Mouse (Mus musculus): ENCODE data around the gene Nrde2. TPM values are rescaled to one million over a fixed set of nuclear protein-coding genes. Genes with fewer than 3 reads are reported as not detected.

Nrde2 gene
- total RNA-seq, 2 experiments from 2014 or later, result 7.5 to 7.8 TPM

DNA sequence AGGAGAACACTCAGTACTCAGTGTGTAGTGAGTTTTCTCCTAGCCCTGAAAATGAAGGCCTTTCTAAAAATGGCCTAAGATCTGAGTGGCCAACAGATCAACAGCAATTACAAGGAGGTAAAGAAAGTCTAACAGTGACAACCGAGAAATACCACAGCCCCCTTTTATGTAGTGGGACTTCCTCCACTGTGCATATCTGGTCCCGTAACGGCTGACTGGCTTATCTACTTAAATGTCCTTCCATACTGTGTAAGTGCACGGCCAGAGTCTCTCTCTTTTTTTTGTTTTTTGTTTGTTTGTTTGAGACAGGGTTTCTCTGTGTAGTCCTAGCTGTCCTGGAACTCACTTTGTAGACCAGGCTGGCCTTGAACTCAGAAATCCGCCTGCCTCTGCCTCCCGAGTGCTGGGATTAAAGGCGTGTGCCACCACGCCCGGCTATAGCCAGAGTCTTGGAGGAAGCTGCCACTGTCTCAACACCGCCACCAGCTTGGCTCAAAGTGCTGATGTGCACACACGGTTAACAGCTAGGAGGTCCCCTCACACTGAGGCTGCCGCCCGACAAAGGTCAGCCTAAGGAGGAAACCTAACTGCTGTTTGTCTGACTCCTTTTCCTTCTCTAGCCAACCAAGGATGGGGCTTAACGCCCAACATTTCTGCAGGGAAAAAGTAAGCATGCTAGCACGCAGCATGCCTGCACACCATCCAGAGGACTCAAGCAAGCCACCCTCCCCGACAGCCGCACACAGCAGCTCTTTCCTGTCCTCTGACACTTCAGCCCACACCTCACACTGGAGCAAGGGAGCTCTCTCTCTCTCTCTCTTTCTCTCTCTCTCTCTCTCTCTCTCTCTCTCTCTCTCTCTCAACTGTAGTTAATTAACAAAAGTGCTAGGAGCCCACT is 32.2 kb downstream of the Nrde2 start:
- DNase-seq (ENCODE audit: low spot score), result no peak

DNA sequence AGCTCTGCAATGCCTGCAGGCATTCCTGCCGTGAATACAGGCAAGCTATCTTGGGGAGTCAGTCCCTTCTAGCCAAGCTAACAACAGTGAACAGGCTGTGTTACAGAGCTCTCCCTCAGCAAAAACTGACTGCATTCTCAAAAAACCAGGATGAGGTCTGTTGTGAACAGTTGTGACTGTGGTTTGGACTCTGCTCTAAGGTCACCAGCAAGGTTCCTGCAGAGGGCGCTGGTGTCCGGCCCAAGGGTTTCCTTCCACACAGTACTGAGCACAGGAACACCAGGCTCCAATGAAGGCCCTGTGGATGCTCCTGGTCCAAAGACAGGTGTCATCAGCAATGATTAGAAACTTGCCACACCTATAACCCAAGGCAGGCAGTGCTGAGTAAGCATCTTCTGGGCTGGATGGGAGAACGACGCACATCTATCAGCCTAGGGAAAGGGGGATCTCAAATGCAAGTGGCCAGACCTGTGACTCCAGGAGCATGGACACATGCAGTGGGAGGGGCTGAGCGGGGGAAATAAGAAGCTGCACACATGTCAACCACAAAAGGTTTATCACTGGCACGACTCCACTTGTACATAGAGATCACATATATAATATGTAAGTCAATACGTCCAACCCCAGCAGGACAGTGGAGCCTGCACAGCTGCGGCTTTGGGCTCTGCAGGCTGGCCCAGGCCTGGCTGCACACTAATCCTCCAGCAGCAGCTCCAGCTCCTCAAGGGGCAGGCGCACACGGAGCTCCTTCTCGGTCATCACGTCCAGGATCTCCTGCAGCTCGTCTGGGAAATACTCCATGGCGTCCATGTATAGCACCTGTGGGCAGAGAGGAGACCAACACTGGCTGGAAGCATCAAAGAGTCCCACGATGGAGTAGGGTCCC is 34.3 kb downstream of the Nrde2 start:
- no peak for DNase-seq (ENCODE audit: low spot score)

DNA sequence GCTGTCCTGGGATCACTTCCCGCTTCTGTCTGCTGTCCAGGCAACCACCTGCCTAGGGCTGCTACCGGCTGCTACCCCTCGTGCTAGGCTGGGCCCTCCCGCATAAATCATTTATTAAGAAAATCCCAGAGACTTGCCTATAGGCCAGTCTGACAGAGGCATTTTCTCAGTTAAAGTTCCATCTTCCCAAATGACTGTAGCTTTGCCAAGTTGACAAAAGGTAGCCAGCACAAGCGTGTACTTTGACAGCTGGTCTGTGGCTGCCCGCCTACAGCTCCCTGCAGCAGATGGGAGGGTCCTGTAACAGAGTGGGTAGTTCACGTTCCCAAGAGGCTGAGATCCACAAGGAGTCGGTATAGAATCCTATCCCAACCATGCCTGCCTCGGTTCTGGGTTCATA is 36.0 kb downstream of the Nrde2 start:
- DNase-seq (ENCODE audit: low spot score), result no peak

DNA sequence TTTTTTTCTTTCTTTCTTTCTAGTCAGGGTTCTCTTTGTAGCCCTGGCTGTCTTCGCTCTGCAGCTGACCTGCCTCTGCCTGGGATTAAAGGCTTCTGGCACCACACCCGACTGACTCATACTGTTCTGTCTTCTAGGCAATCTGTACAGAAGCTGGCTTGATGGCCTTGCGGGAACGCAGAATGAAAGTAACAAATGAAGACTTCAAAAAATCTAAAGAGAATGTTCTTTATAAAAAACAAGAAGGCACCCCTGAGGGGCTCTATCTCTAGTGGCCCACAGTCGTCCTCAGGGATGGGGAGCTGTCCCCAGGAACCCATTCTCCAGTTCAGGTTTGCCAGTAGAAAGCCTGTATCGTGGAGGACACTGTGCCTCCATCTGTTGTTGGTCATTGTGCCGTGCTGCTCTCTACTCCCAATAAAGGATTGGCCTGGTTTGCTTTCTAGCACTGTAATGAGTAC is 36.5 kb downstream of the Nrde2 start:
- peak; percentile 76 for DNase-seq (ENCODE audit: low spot score)

DNA sequence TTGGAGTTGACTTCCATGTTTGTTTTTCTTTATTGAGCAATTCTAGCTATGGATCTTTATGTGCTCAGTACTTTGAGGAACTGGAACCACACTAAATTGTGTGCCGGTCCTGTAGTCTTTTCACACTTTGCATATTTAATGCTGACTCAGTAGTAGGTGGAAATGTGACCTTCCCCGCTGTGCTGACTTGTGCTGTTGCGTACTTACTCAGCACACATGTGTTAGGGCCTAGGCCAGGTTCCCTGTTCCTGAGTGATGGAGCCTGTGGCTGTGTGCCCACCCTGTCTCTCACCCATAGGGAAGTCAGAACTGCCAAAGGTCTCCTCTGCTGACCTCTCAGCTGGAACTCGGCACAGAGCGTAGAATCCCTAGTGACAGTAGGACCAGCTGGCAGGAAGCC is 43.5 kb downstream of the Nrde2 start:
- DNase-seq (ENCODE audit: low spot score), result peak; percentile 62

DNA sequence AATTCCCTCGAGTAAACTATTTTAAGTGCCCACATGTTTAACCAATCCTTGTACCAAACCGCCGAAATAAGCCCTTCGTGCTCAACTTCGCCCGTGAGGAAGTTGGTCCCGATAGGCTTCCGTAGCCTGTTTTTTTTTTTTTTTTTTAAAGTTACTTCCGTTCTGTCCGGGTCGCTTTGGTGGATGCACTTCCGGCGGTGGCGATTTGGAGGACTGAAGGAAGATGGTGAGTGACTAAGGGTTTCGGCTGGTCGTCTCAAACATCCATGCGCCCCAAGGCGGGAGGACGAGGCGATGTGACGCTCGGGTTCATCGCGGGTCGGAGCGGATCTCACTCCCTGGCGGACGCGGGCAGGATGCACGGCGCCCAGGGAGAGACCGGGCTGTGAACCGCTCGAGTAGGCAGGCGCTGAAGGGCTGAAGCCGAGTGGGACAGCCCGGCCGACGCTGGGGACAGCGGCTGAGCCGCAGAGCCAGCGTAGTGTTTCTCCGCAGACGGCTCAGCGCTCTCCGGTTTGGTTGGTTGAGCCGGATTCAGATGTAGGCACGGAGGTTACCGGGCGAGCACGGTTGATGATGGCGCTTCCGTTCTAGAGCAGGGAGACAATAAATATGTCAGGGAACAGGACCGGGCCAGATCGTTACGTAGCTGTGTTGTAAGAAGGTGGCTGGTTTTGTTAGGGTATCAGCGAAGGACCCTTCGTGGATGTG is 49.3 kb downstream of the Nrde2 start, which contains the start of gene Psmc1:
TSS of gene Psmc1 (plus strand) at position 169 of the 711 bp plus-strand sequence.
- peak; percentile 81 for DNase-seq (ENCODE audit: low spot score)

DNA sequence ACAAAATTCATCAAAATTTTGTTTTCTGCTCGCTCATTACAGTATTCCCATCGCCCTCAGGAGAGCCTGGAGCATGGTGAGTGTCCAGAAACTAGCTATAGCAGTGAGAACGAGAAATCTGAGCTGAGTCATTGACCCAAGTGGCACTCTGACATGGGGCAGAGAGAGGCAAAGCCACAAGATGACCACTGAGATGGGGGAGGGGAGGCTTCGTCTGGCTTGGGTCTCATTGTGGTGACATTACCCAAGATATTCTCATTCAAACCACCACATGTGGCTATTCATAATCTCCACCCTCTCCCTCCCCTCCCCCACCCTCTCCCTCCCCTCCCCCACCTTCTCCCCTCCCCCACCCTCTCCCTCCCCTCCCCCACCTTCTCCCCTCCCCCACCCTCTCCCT is 52.0 kb downstream of the Nrde2 start:
- DNase-seq (ENCODE audit: low spot score), result no peak

DNA sequence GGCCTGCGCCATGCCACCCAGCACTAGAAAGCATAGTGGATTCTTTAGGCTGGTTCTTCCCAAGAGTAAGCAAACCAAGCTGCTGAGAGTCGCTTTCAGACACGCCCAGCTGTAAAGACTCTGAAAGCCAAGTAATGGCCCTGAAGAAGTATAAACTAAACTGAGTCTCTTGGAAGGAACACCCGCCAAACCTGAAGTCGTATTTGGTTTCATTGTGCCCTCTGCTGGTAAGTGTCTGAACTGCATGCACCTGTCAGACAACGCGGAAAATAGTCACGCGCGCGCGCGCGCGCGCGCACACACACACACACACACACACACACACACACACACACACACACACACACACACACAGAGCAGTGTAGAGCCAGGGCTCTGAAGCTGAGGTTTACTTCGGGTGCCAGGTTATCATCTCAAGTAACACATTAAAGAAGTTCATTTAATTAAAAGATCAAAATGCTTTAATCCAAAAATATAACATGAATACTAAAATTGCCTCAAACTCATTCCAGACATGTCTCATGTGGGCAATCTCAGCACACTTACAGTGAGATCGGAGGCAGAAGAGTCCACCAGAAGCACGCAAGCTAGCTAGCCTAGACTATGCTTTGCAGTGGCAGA is 53.1 kb downstream of the Nrde2 start:
- peak; percentile 80 for DNase-seq (ENCODE audit: low spot score)

DNA sequence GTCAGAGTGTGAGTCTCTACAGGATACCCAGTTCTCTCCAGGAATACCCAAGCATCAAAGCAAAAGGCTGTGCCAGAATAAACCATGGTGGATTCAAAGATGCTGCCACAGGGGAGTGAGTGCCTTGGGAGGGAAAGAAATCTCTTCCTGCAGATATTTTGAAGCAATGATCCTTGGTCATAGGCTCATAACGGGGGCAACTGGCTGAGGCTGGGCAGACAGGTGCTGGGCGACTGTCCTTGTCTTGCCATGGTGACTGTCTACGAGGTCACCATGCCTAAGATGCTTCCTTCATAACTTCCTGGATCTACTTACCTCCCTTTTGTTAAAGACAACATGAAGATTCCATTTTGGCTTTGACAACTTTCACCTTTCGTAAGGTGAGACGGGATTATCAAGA is 54.9 kb downstream of the Nrde2 start:
- no peak for DNase-seq (ENCODE audit: low spot score)

DNA sequence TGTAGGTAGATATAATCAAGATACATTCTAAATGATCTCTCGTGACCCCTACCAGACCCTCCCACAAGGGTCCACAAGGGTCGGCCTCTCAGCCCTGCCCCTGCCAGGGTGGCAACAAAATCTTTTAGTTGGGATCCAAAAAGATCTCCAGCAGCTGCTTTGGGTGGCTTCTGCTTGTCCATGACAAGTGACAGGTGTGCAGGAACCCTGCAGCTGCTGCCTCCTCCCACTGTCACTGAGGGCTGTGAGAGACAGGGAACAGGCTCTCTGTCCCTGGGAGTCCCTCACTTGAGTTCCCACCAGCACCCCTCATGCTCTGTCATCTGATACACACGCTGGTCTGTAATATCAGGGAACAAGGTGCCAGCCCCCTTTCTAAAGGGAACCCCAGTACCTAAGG is 57.8 kb downstream of the Nrde2 start:
- no peak for DNase-seq (ENCODE audit: low spot score)

DNA sequence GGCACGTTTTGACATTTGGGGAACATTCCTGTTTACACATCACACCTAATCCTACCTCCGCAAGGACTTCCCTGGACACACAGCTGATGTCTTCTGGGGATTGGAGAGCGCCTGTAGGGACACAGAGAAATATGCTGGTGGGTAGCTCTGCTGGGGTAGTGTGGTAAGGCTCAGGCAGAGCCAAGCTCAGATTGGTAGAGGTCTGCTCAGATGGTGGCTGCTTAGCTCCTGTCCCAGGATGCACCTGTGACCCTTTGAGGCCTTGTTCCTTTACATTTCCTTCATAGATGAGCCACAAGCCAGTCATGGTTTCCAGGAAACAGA is 58.8 kb downstream of the Nrde2 start:
- DNase-seq (ENCODE audit: low spot score), result no peak

DNA sequence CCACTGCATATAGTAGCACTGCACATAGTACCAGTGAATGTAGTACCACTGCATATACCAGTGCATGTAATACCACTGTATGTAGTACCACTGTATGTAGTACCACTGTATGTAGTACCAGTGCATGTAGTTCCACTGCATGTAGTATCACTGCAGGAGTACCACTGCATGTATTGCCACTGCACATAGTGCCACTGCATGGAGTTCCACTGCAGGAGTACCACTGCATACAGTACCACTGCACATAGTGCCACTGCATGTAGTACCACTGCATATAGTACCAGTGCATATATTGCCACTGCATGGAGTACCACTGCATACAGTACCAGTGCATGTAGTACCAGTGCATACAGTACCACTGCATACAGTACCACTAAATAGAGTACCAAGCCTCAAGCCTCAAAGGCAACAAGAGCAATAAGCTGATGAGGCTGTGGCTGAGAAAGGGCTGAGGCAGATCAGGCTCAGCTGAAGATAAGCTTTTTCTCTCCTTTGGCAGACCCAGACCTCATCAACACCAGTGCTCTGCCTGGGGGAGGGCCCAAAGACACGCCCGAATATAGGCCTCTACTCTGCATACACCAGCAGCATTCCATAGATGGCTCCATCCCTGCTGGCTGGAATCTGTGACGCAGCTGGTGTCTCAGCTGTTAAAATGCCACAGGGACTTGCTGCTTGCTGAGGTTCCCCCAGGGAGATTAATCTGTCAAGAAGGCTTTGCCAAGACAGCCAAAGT is 59.3 kb downstream of the Nrde2 start:
- DNase-seq (ENCODE audit: low spot score), result no peak

DNA sequence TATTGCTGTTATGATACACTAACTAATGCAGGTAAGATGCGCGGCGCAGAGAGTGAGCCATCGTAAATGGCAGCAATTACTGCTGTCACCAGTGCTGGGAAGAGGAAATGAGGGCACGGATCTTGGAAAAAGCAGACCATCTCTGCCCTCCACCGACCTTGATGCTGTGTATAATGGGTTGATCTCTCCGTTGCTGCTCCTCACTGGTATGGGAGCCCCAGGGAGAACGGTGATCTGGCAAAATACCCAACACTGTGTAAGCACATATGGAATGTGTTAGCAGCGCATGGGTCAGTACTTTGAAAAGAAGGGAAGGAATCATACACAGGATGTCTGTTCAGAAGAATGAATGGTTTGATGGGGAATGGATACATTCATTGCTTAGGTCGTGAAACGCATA is 66.4 kb downstream of the Nrde2 start:
- no peak for DNase-seq (ENCODE audit: low spot score)

DNA sequence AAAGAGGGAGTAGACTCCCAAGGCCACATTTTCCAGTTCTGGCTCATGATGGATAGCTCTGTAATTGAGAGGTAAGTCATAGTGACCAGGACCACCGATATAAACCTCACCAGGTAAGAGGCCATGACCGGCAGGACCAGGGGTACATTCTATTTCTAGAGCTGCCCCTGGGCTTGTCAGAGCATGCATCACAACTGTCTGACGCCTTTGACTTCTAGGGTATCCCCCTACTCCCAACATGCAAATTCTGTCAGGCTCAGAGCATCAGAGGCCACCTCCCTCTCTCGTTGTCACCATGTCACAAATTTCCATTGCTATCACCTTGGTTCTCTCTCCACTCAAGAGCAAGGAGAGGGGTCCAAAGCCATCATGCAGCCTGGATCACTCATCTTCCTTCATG is 68.7 kb downstream of the Nrde2 start:
- no peak for DNase-seq (ENCODE audit: low spot score)

DNA sequence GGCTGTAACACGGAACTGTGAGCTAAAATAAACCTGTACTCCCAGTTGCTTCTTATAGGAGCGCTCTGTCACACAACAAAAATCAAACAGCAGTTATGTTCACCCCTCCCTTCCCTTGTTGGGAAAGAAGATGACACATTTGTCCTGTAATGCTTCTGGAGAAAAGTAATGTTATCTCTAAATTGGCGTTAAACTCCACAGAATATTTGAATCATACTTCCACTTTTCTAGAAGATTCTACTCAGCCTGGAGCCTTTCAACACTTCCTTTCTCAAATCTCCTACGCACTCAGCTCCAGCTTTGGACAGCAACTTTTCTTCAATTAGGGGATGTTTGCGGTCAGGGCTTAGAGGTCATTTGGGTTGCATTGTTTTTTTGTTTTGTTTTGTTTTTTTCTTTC is 70.2 kb downstream of the Nrde2 start:
- no peak for DNase-seq (ENCODE audit: low spot score)

DNA sequence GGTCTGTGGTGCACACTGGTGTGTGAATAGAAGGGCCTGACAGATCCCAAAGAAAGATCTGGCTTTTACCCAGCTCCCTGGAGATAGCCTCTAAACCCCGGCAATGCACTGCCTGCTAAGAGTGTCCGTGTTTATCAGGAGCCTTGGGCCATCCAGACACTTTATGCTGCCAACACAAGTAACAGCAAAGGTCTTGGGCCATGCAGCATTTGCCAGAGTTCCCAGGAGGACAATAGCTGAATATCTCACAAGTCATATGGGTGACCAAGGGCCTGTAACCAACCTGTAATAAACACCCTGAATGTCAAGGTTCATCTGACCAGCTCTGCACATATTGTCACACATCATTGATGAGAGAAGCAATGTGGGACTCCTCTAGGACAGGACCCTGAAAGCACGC is 71.4 kb downstream of the Nrde2 start:
- no peak for DNase-seq (ENCODE audit: low spot score)

DNA sequence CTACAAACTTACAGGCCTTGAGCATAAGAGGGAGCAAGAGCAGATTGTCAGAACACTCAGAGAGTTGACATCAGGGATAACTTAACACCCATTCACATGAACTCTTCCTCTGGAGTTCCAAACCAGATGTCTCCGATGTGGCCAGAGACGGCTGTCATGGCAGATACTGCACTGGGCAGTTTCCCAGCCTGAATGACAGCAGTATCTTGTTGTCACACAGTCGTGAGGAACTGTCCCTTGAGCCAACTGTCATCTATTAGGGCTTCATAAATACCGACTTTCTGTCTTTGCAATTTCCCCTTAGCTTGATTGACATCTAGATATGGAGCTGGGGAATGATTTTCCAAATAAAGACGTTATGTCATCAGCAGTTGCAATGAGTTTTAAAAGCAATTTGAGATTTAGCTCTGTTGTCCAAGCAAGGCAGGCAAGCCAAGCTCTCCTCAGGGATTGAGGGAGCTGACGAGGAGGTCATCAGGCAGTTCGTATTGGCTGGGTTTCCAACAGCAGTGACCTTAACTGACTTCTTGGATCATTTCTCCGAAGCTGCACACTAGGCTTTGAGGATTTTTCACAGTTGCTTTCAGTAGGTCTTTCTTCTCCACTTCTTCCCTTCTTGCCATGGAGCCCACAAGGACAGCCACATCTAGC is 79.7 kb downstream of the Nrde2 start:
- DNase-seq (ENCODE audit: low spot score), result peak; percentile 68

DNA sequence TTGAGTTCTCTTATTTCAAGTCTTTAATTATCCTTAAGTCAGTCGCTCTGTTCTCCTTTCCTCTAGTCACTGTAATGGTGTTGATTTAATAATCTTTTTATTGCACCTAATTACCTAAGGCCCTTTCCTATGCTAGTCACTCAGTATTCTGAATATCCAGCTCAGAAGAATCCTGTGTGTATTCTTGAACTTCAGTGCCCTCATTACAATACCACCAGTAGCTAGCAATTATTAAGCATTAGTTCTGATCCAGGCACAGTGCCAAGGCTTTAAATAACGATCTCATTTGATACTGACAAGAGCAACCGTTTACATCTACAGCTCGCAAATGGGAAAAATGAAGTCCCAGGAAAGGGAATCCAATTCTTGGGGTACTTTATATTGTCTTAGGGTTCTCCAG is 83.7 kb downstream of the Nrde2 start:
- DNase-seq (ENCODE audit: low spot score), result no peak
